Mouse (Mus musculus) sigmoid colon, adult 10 weeks (tissue): ENCODE measurements around the gene 4931428F04Rik. TPM values are rescaled to one million over a fixed set of nuclear protein-coding genes. Genes with fewer than 3 reads are reported as not detected.

ENCODE experiments used
- polyA plus RNA-seq: library from polyadenylated mRNA; stranded (reverse); fragments of 350-450 nt; fragmentation: Illumina TruSeq; extraction: RNeasy Lipid Tissue Mini Kit (QIAGEN cat#74804); gene quantifications from one replicate; pipeline ENCODE4 v1.2.3, GENCODE M21; 2014; ENCODE audit warnings: low read depth, low replicate concordance

Gene 4931428F04Rik
- polyA plus RNA-seq: 1.3 TPM

GRCm38 (mm10) chr8:105289805-105290460 is at the start of gene 4931428F04Rik:
Gene 4931428F04Rik, minus strand, starts transcription at chr8:105289864.

GRCm38 (mm10) chr8:105326141-105326672 is 36.5 kb upstream of the 4931428F04Rik start, which contains the start of the genes Lrrc29 and Tmem208:
Gene Lrrc29, minus strand, starts transcription at chr8:105326278.
Gene Tmem208, plus strand, starts transcription at chr8:105326354.

GRCm38 (mm10) chr8:105305211-105306145 is 15.8 kb upstream of the 4931428F04Rik start, which contains the start of gene Elmo3:
Gene Elmo3, plus strand, starts transcription at chr8:105305601.

GRCm38 (mm10) chr8:105297511-105298192 is 8.0 kb upstream of the 4931428F04Rik start, which contains the start of gene E2f4:
Gene E2f4, plus strand, starts transcription at chr8:105297663.

GRCm38 (mm10) chr8:105295895-105296573 is 6.4 kb upstream of the 4931428F04Rik start, which contains the start of gene Exoc3l:
Gene Exoc3l, minus strand, starts transcription at chr8:105296101.

GRCm38 (mm10) chr8:105275840-105276239 is 13.8 kb downstream of the 4931428F04Rik start, which contains the start of gene Nol3:
Gene Nol3, plus strand, starts transcription at chr8:105276140.

GRCm38 (mm10) chr8:105269461-105269947 is 20.2 kb downstream of the 4931428F04Rik start, which contains the start of gene Hsf4:
Gene Hsf4, plus strand, starts transcription at chr8:105269801.

GRCm38 (mm10) chr8:105264024-105264982 is 25.4 kb downstream of the 4931428F04Rik start, which contains the start of the genes Tradd and Fbxl8:
Gene Tradd, minus strand, starts transcription at chr8:105264609.
Gene Fbxl8, plus strand, starts transcription at chr8:105264648.

GRCm38 (mm10) chr8:105254966-105255350 is 34.7 kb downstream of the 4931428F04Rik start, which contains the start of gene B3gnt9:
Gene B3gnt9, minus strand, starts transcription at chr8:105255153.

Other genes starting within 250 kb of the 4931428F04Rik start
- gene Ces3a, start 241.3 kb downstream of the 4931428F04Rik start, polyA plus RNA-seq: 0.76 TPM
- gene Ces3b, start 206.1 kb downstream of the 4931428F04Rik start, polyA plus RNA-seq: not detected
- gene Ces4a, start 158.1 kb downstream of the 4931428F04Rik start, polyA plus RNA-seq: not detected
- 162 TPM for gene Cbfb, start 119.2 kb downstream of the 4931428F04Rik start, polyA plus RNA-seq
- gene D230025D16Rik, start 64.7 kb downstream of the 4931428F04Rik start, polyA plus RNA-seq: 30.6 TPM
- 3.5 TPM for gene B3gnt9, start 34.7 kb downstream of the 4931428F04Rik start, polyA plus RNA-seq
- 5.3 TPM for gene Tradd, start 25.3 kb downstream of the 4931428F04Rik start, polyA plus RNA-seq
- gene Fbxl8, start 25.2 kb downstream of the 4931428F04Rik start, polyA plus RNA-seq: 0.28 TPM
- gene Hsf4, start 20.1 kb downstream of the 4931428F04Rik start, polyA plus RNA-seq: not detected
- gene Nol3, start 13.7 kb downstream of the 4931428F04Rik start, polyA plus RNA-seq: 0.50 TPM
- gene Exoc3l, start 6.2 kb upstream of the 4931428F04Rik start, polyA plus RNA-seq: not detected
- 9.1 TPM for gene E2f4, start 7.8 kb upstream of the 4931428F04Rik start, polyA plus RNA-seq
- gene Elmo3, start 15.7 kb upstream of the 4931428F04Rik start, polyA plus RNA-seq: 6.4 TPM
- gene Lrrc29, start 36.4 kb upstream of the 4931428F04Rik start, polyA plus RNA-seq: 0.13 TPM
- gene Tmem208, start 36.5 kb upstream of the 4931428F04Rik start, polyA plus RNA-seq: 10.0 TPM
- gene Fhod1, start 58.1 kb upstream of the 4931428F04Rik start, polyA plus RNA-seq: 0.28 TPM
- 0.09 TPM for gene Slc9a5, start 59.0 kb upstream of the 4931428F04Rik start, polyA plus RNA-seq
- not detected for gene Plekhg4, start 83.4 kb upstream of the 4931428F04Rik start, polyA plus RNA-seq
- gene Kctd19, start 123.6 kb upstream of the 4931428F04Rik start, polyA plus RNA-seq: not detected
- gene Lrrc36, start 123.7 kb upstream of the 4931428F04Rik start, polyA plus RNA-seq: not detected
- gene Tppp3, start 181.7 kb upstream of the 4931428F04Rik start, polyA plus RNA-seq: 1.1 TPM
- gene Zdhhc1, start 207.0 kb upstream of the 4931428F04Rik start, polyA plus RNA-seq: 3.8 TPM
- 68.5 TPM for gene Hsd11b2, start 228.9 kb upstream of the 4931428F04Rik start, polyA plus RNA-seq